Mouse (Mus musculus) E14TG2a.4 (cell line): ENCODE data around the gene Pdzrn3.

Source experiments
- H3K27me3 ChIP-seq: 2 replicates; pipeline ENCODE4 v1.6.1; 2014; ENCODE audit warnings: low read length, control low read depth; ENCODE audit not compliant: insufficient read depth
- H3K36me3 ChIP-seq: 2 replicates; pipeline ENCODE4 v1.6.1; 2014; ENCODE audit warnings: low read length, control low read depth; ENCODE audit not compliant: insufficient read depth
- H3K4me1 ChIP-seq: replicated peaks from 2 replicates; pipeline ENCODE4 v1.6.1; 2014; ENCODE audit warnings: low read depth, low read length, control low read depth
- H3K4me3 ChIP-seq: replicated peaks from 2 replicates; pipeline ENCODE4 v1.5.1; 2014; ENCODE audit warnings: mild to moderate bottlenecking, low read length
- H3K9me3 ChIP-seq: 2 replicates; pipeline ENCODE4 v1.6.1; 2014; ENCODE audit warnings: low read length, control low read depth
- CTCF ChIP-seq: conservative IDR thresholded peaks from 2 replicates; pipeline ENCODE4 v1.5.1; 2014; ENCODE audit warnings: low read length
- NANOG ChIP-seq: IDR thresholded peaks from 2 replicates; pipeline ENCODE4 v1.6.1; 2014; ENCODE audit warnings: borderline replicate concordance, low read length, mixed read lengths
- POU5F1 ChIP-seq: IDR thresholded peaks from 2 replicates; pipeline ENCODE4 v1.6.1; 2014; ENCODE audit warnings: low read length, borderline replicate concordance

The Pdzrn3 gene

DNA sequence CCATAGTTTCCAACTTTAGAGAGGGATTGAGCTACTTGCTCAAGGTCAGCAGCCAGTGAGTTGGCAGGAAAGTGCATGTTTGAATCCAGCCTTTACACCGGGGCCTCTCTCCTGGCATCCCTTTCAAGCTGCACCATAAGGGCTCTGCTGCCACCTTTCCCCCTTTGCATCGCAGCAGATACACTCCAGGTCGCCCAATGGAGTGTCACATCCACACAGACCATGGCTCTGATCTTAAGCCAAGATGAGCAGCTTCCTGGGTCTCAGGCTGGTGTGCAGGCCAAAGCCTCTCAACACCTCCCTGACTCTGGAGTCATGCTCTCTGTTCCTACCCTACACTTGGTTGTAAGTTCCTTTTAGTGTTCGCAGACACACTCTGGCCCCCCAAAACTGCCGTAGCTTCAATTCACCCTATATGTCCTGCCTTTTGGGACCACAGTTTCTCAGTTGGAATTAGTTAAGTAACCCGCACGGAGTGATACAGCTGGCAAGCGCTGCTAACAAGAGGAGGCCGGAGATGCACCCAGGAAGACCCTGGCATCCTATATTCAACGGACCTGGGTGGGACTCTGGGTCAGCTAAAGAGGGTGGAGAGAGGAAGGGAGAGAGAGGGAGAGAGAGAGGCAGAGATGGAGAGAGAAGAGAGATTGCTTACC, 1.1 kb downstream of the Pdzrn3 start:
- Histone ChIP-seq H3K36me3 (no peaks in the 10 kb centered on the region), H3K4me3 (peak overlapping the region; percentile 79), H3K4me1 (peaks cover 11% of the 10 kb centered on the region; the same call in 1 of the 2 replicates), H3K9me3 (no peaks in the 10 kb centered on the region), H3K27me3 (peaks cover 55% of the 10 kb centered on the region)
- no peak for TF ChIP-seq CTCF

DNA sequence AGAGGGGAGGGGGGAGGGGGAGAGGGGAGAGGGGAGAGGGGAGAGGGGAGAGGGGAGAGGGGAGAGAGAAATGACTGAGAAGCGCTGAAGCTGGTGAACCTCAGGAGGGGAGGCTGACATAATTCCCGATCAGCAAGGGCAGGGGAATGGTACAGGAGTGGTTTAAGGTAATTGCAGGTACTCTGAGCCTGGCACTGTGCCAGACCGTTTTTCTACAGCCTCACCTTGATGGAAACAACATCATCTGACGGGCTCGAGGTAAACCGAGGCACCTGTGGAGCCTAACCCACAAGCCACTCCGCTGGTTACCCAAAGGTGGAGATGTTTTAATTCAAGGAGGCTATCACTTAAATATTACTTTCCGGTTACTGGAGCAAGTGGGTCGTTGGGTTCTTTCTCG, 1.6 kb downstream of the Pdzrn3 start:
- TF ChIP-seq NANOG (no peak), CTCF (no peak), POU5F1 (no peak)
- Histone ChIP-seq H3K9me3 (no peaks in the 10 kb centered on the region), H3K4me3 (no peak overlapping the region), H3K36me3 (no peaks in the 10 kb centered on the region), H3K4me1 (peaks cover 11% of the 10 kb centered on the region; the same call in 1 of the 2 replicates), H3K27me3 (peaks cover 55% of the 10 kb centered on the region)

DNA sequence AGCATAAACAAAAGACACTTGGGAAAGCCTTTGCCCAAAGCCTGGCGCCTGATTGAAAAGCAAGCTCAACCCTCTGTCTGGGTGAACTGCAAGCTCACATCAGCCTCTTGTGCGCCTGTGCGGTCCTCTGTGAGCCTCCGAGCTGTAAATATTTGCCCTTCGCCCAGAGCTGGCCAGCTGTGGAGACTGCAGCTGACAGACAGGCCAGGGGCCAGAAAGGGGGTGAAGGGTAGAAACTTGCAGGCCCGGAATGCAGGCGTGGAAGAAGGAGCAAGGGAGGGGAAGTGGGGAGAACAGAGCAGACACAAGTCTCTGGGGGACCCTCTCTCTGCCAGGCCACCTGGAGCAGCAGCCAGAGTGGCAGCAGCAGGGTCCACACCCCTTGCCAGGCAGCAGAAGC, 3.0 kb downstream of the Pdzrn3 start:
- Histone ChIP-seq H3K4me3 (no peak overlapping the region), H3K36me3 (no peaks in the 10 kb centered on the region), H3K4me1 (peaks cover 11% of the 10 kb centered on the region; the same call in 1 of the 2 replicates), H3K27me3 (peaks cover 43% of the 10 kb centered on the region), H3K9me3 (no peaks in the 10 kb centered on the region)
- TF ChIP-seq NANOG, result no peak
- no peak for TF ChIP-seq CTCF
- no peak for TF ChIP-seq POU5F1

DNA sequence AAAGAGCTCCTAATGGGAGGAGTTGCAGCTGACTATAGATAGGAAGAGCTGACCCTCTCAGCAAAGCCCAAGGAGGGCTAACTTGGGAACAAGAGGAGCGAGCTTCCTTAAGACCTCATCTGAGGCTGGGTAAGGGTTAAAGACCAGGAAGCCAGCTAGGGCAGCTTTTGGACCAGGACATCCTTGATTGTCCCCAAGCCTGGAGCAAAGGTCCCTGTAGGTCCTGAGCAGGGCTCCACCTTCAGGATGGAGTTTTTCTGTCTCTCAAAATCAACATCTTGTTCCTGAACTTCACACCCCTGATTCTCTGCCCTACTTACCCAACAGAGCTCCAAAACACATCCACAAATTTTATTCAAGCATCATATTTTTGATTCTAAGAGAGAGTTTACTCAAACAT, 3.5 kb downstream of the Pdzrn3 start:
- Histone ChIP-seq H3K36me3 (no peaks in the 10 kb centered on the region), H3K27me3 (peaks cover 38% of the 10 kb centered on the region), H3K9me3 (no peaks in the 10 kb centered on the region), H3K4me1 (peaks cover 11% of the 10 kb centered on the region; the same call in 1 of the 2 replicates), H3K4me3 (no peak overlapping the region)
- TF ChIP-seq POU5F1 (no peak), NANOG (no peak), CTCF (no peak)

DNA sequence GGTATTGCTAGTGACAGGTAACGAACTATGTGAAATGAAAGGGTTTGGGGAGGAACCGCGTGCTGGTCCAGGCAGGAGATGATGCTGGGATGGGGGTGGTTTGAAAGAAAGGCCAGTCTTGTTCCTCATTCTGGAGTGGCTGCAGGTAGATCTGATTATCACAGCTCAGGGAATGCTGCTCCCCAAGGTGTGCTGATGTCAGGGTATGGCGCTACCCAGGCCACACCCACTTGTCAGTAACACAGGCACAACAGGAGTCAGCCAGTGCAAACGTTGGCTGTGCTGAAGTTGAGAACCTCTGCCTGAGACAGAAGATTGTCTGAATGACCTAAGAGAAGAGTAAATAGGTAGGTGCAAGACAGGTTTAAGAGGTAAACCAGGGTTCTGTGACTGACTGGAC, 4.7 kb downstream of the Pdzrn3 start:
- Histone ChIP-seq H3K36me3 (no peaks in the 10 kb centered on the region), H3K9me3 (no peaks in the 10 kb centered on the region), H3K27me3 (peaks cover 30% of the 10 kb centered on the region), H3K4me1 (peaks cover 6% of the 10 kb centered on the region; the same call in 1 of the 2 replicates), H3K4me3 (no peak overlapping the region)
- no peak for TF ChIP-seq CTCF
- no peak for TF ChIP-seq NANOG
- no peak for TF ChIP-seq POU5F1

DNA sequence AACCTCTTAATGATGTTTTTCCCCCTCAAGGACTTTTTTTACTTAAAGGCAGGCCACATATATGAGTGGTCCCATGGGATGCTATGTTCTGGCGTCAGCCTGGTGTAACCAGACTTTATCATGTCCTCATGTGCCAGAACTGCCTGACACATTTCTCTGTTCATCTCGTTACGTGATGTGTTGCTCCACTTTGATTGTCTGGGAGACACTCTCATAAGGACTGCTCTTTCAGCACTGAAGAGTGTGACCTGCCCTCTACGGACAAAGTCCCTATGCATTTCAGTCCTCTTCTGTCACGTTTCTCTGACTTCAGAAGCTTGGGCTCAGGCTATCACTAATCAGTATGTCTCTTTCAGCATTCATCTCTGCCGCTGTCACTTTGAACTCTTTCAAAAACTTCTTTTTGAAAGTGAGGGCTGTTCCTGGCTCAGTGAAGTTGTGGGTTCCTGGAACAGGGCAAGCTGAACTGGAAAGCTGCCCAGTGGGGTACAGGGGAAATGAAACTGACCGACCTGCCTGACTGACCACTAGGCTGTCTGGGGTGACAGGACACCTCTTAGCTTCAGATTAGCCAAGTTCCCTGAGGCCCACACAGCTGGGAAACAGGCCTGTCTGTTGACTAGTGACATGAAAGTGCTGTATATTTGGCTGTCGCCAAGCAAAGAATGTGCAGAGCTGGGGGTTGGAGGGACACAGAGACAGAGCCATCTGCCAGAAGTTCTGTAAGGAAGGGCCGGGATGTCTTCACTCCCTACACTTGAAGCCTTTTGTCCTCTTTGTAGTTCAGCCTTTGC, 10.7 kb downstream of the Pdzrn3 start:
- no peak for TF ChIP-seq CTCF
- TF ChIP-seq POU5F1, result no peak
- no peak for TF ChIP-seq NANOG
- H3K9me3 ChIP-seq, result no peaks in the 10 kb centered on the region
- no peaks in the 10 kb centered on the region for H3K36me3 ChIP-seq
- H3K27me3 ChIP-seq, result no peaks in the 10 kb centered on the region
- H3K4me3 ChIP-seq, result no peak overlapping the region
- no peaks in the 10 kb centered on the region for H3K4me1 ChIP-seq

DNA sequence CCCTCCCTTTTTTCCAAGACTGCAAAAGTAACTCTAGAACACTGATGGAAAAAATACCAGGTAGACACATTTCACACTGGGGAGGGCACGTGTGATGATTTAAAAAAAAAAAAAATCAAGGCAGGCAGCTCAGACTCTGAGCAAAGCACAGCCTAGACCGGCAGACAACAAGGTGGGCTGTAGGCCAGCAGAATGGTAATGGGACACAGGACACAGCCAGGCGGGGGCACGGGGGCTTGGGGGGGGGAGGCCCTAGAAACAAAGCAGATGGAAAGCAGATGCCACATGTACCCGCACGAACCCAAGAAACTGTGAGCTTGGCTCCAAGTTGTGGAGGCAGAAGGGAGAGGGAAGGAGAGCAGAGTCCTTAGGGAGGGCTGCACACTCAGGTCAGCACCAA, 11.9 kb downstream of the Pdzrn3 start:
- Histone ChIP-seq H3K27me3 (no peaks in the 10 kb centered on the region), H3K36me3 (no peaks in the 10 kb centered on the region), H3K4me1 (no peaks in the 10 kb centered on the region), H3K4me3 (no peak overlapping the region), H3K9me3 (no peaks in the 10 kb centered on the region)
- no peak for TF ChIP-seq NANOG
- no peak for TF ChIP-seq CTCF
- TF ChIP-seq POU5F1, result no peak

DNA sequence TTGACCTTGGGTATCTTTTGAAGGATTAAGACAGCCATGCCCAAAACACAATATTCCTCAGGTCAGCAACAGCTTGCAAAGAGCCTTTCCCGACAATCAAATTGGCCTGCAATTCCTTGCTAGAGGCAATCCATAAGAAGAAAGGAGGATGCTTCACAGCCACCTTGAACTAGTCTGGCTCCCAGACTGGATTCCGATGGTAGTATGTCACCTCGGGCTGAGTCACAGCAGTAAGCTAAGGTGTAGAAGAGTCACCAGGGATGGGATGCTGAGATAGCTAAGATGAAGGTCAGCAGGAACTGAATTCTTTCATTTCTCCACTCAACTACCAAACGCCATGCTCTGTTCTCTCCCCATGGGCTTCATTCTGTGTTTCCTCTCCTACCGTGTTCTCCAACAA, 13.8 kb downstream of the Pdzrn3 start:
- no peaks in the 10 kb centered on the region for H3K36me3 ChIP-seq
- no peaks in the 10 kb centered on the region for H3K4me1 ChIP-seq
- H3K27me3 ChIP-seq, result no peaks in the 10 kb centered on the region; the same call in 1 of the 2 replicates
- H3K9me3 ChIP-seq, result no peaks in the 10 kb centered on the region
- TF ChIP-seq CTCF, result no peak
- TF ChIP-seq POU5F1, result no peak
- no peak for TF ChIP-seq NANOG
- no peak overlapping the region for H3K4me3 ChIP-seq
